Mouse (Mus musculus) midbrain, embryonic 11.5 days (tissue): ENCODE measurements around the gene Uggt2. TPM values are rescaled to one million over a fixed set of nuclear protein-coding genes. Genes with fewer than 3 reads are reported as not detected.
A peak's percentile ranks its signal among the peaks of the same experiment; 100 is the strongest.

Experiments
- ATAC-seq: fragments of 200-750 bp; cut with Nextera tagmentation; 2 replicates; pipeline ENCODE4 v1.8.0; 2017; ENCODE audit warnings: moderate TSS enrichment, moderate library complexity; ENCODE audit not compliant: low FRiP score
- DNase-seq: peaks from one replicate; pipeline ENCODE4 v3.0.0; 2015; ENCODE audit warnings: low spot score; ENCODE audit errors: missing footprints
- H3K27ac ChIP-seq: fragments of 300-500 bp; sonication (generic); 2 replicates; pipeline ENCODE4 v1.5.1; 2014; ENCODE audit warnings: low read depth, low read length
- H3K27me3 ChIP-seq: fragments of 300-500 bp; sonication (generic); 2 replicates; pipeline ENCODE4 v1.6.1; 2014; ENCODE audit warnings: mild to moderate bottlenecking, low read length, moderate library complexity, mixed read lengths; ENCODE audit not compliant: control insufficient read depth, insufficient read depth
- H3K36me3 ChIP-seq: fragments of 300-500 bp; sonication (generic); 2 replicates; pipeline ENCODE4 v1.6.1; 2014; ENCODE audit warnings: mild to moderate bottlenecking, low read length, moderate library complexity, mixed read lengths; ENCODE audit not compliant: control insufficient read depth, insufficient read depth
- H3K4me1 ChIP-seq: fragments of 300-500 bp; sonication (generic); 2 replicates; pipeline ENCODE4 v1.6.1; 2014; ENCODE audit warnings: low read length; ENCODE audit not compliant: control insufficient read depth, insufficient read depth
- H3K4me2 ChIP-seq: fragments of 300-500 bp; sonication (generic); 2 replicates; pipeline ENCODE4 v1.6.1; 2014; ENCODE audit warnings: mild to moderate bottlenecking, moderate library complexity
- H3K4me3 ChIP-seq: fragments of 300-500 bp; sonication (generic); 2 replicates; pipeline ENCODE4 v1.5.1; 2014; ENCODE audit warnings: low read depth, low read length
- H3K9ac ChIP-seq: fragments of 300-500 bp; sonication (generic); 2 replicates; pipeline ENCODE4 v1.6.1; 2014; ENCODE audit warnings: low read length
- H3K9me3 ChIP-seq: fragments of 300-500 bp; sonication (generic); 2 replicates; pipeline ENCODE4 v1.6.1; 2016; ENCODE audit warnings: low read length; ENCODE audit not compliant: control insufficient read depth
- WGBS: fragments of 180-500 bp; shearing (Covaris S2); extraction: QIAGEN DNeasy Blood & Tissue Kit; methylation state at CpG from one replicate; pipeline ENCODE4 v1.1.7; 2014; 5-methylcytosine and 5-hydroxymethylcytosine counted together
- polyA plus RNA-seq: library from polyadenylated mRNA; unstranded; fragments of >200 nt; fragmentation: Nextera tagmentation; extraction: Ambion mirVana; gene quantifications from 2 replicates; pipeline ENCODE4 v1.2.1, GENCODE M21; 2014

The Uggt2 gene
- polyA plus RNA-seq, 1 experiment from 2014 or later: 15.1 TPM

DNA sequence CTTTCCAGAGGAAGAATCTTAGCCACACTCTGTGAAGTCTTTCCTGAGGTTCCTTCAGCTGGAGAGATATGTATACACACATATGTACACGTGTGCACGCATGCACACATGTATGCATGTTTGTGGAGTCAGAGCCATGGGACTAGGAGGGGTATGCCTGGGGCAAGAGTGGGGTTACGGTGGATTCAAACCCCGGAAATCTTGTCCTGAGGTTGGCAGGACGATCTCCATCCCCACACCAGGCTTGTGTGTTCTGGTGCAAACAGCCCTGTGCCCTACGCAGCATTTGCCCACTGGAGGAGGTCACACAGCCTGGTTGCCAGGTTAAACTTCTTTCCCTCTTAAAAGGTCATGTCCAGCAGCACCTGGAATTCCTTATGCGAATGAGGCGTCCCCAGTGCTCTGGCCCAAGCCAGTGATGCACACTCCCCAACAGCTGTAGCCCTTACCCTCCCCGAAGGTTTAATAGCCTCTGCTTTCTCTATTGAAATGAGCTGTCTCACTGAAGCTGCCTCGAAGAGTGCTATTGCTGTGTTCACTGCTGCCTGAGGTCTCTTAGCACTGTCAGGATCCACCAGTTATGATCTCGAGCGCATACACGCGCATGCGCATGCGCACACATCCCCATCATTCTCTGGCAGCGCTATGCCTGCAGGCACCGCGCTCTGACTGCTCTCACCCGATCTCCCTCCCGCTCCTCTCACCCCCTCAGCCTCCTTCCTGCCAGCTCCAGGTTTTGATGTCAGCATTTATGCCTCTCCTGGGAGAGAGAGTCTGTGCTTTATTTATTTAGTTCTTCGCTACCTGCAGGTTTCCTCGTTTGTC, 86.4 kb downstream of the Uggt2 start:
- no peak overlapping the region for H3K27ac ChIP-seq
- H3K4me3 ChIP-seq: no peak overlapping the region
- WGBS: 65% methylated on average over 23 of the region's 23 CpGs
- H3K9me3 ChIP-seq: no peaks in the 10 kb centered on the region
- ATAC-seq: peak; percentile 79
- H3K9ac ChIP-seq: no peak overlapping the region
- peak; percentile 84 for DNase-seq
- H3K36me3 ChIP-seq: peaks cover 2% of the 10 kb centered on the region; the same call in 1 of the 2 replicates
- H3K4me1 ChIP-seq: no peaks in the 10 kb centered on the region
- no peaks in the 10 kb centered on the region for H3K27me3 ChIP-seq
- peak overlapping the region; percentile 8; the same call in 1 of the 2 replicates for H3K4me2 ChIP-seq

DNA sequence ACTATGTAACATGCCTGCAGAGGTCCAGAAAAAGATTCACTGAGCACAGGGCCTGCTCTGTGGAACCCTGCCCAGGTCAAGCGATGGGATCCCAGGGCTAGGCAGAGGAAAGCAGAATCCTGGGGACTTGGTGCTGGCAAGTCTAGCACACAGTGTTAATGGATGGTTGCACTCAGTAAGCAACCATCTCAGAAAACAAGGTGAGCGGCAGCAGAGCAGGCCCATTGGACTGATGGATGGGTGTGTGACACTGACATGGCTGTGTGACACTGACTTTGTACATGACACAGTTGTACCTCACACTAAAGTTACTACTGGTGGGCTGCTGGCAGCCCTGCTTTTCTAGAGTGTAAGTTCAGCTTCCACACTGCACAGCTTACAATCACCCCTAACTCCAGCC, 89.7 kb downstream of the Uggt2 start:
- Histone ChIP-seq H3K9ac (no peak overlapping the region), H3K4me1 (peaks cover 3% of the 10 kb centered on the region; the same call in 1 of the 2 replicates), H3K4me2 (no peak overlapping the region), H3K9me3 (no peaks in the 10 kb centered on the region), H3K36me3 (peaks cover 2% of the 10 kb centered on the region; the same call in 1 of the 2 replicates), H3K4me3 (no peak overlapping the region), H3K27me3 (no peaks in the 10 kb centered on the region), H3K27ac (no peak overlapping the region)
- 90% methylated on average over 2 of the region's 2 CpGs for WGBS
- DNase-seq: peak; percentile 78
- no peak for ATAC-seq

DNA sequence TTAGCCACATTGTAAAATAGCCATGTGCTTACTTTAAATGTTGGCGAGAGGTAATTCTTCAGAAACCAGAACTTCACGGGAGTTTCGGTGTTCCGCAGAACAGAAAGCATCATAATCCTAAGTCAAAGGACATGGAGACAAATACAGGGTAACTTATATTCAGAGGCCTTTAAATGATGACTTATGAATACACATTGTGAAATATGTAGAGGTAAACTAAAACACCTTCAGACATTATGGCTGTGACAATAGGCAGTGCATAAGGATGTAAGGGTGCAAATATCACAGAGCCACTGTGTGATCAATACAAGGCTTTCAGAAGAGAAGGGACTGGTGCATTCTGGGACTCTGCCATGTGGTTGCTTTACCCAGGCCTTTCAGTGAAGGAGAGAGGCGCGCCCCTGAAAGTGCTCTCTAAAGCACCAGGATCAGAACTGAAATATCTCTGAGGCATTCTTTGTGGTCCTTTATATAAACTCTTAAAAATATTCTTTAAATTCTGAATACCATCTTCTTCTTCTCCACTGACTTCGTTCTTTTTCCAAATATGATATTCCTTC, 91.1 kb downstream of the Uggt2 start:
- ATAC-seq (no peak), DNase-seq (peak; percentile 83)
- 53% methylated on average over 7 of the region's 7 CpGs for WGBS
- H3K4me3 ChIP-seq: peak overlapping the region; percentile 44
- H3K4me2 ChIP-seq: peak overlapping the region; percentile 95
- no peak overlapping the region for H3K27ac ChIP-seq
- no peaks in the 10 kb centered on the region for H3K9me3 ChIP-seq
- H3K9ac ChIP-seq: peak overlapping the region; percentile 21; the same call in 1 of the 2 replicates
- peaks cover 3% of the 10 kb centered on the region; the same call in 1 of the 2 replicates for H3K4me1 ChIP-seq
- no peaks in the 10 kb centered on the region for H3K27me3 ChIP-seq
- H3K36me3 ChIP-seq: peaks cover 2% of the 10 kb centered on the region; the same call in 1 of the 2 replicates

DNA sequence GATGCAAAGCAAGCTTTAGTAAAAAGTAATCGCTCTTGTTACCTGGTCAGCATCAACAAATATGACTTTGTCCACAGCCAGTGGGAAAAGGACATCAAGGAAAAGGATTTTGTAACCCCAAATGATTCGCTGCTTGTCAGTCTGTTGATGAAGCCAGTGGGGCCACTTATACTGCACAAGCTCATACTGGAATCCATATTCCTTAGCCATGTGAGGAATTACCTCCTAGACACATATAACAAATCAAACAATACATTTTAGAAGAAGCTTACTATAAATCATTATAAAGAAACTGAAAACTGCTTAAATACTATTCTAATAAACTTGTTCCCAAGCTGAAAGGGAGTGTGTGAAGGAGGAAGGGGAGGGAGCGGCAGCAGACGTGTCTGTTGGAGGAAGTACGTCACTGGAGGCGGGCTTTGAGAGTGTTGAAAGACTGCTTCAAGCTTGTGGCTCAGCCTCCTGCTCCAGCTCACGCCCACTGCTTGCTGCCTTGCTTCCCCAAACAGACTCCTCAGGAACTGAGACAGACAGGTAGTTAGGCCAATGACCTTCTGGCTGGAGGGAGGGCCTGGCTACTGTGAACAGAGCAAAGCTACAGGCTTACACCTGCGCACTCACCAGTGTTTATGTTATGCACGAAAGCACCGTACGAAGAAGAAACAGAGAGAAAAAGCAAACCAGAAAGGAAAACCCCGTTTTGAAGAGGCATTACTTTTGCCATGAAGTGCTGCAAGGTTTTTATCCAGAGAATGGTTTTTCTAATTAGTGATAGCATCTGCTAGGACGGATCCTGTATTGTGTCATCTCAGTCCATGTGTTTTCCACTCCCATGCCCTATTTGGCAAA, 91.9 kb downstream of the Uggt2 start:
- ATAC-seq (peak; percentile 100), DNase-seq (peak; percentile 99)
- H3K4me3 ChIP-seq: peak overlapping the region; percentile 44
- H3K4me2 ChIP-seq: peak overlapping the region; percentile 95
- H3K27me3 ChIP-seq: no peaks in the 10 kb centered on the region
- 1% methylated on average over 13 of the region's 13 CpGs for WGBS
- no peak overlapping the region for H3K27ac ChIP-seq
- H3K9ac ChIP-seq: peak overlapping the region; percentile 65
- H3K9me3 ChIP-seq: no peaks in the 10 kb centered on the region
- H3K4me1 ChIP-seq: peaks cover 3% of the 10 kb centered on the region; the same call in 1 of the 2 replicates
- peaks cover 2% of the 10 kb centered on the region; the same call in 1 of the 2 replicates for H3K36me3 ChIP-seq

DNA sequence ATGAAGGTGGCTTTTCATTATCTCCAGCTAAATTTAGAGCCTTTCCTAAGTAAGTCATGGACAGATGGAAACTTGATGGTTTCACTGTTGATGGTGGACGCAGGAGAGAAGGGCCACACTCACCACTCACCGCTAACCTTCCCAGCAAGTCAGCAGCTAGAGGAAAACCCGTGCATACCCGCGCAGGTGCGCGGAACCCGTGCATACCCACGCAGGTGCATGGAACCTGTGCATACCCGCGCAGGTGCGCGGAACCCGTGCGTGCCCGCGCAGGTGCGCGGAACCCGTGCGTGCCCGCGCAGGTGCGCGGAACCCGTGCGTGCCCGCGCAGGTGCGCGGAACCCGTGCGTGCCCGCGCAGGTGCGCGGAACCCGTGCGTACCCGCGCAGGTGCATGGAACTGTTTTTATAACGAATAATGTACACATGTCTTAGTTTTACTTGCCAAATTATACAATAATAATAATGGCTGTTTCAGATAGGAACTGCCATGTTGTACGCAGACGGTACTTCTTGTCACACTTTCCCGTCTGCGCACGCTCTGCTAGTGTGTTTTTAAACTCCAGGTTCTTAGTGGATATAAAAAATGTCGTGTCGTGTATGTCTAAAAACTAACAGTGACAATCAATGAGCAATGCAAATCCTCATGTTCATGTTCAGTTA, 92.7 kb downstream of the Uggt2 start:
- no peak for ATAC-seq
- H3K9me3 ChIP-seq: no peaks in the 10 kb centered on the region
- peak overlapping the region; percentile 95 for H3K4me2 ChIP-seq
- WGBS: 2% methylated on average over 49 of the region's 49 CpGs
- H3K4me1 ChIP-seq: peaks cover 3% of the 10 kb centered on the region; the same call in 1 of the 2 replicates
- H3K27ac ChIP-seq: no peak overlapping the region
- H3K9ac ChIP-seq: peak overlapping the region; percentile 65
- peak overlapping the region; percentile 44 for H3K4me3 ChIP-seq
- no peaks in the 10 kb centered on the region for H3K36me3 ChIP-seq
- no peaks in the 10 kb centered on the region for H3K27me3 ChIP-seq
- no peak for DNase-seq

DNA sequence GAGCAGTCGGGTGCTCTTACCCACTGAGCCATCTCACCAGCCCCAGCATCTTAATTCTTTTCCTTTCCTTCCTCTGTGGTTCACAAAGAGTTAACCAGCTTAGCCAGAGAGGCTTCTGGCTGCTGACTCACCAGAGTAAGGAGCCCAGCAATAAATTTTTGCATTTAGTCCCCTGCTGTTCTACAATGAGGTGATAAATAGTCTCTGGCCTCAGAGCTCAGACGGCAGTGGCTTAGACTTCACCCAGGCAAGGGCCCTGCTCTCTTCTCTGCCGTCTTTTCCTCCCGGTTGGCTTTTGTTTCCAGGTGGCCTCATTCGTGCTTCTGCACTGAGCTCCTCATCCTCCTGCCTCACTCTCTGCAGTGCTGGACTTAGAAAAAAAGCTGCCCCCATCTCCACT, 93.4 kb downstream of the Uggt2 start:
- WGBS: 18% methylated on average over 5 of the region's 5 CpGs
- Histone ChIP-seq H3K4me3 (no peak overlapping the region), H3K4me1 (peaks cover 3% of the 10 kb centered on the region; the same call in 1 of the 2 replicates), H3K4me2 (no peak overlapping the region), H3K9me3 (no peaks in the 10 kb centered on the region), H3K36me3 (no peaks in the 10 kb centered on the region), H3K9ac (no peak overlapping the region), H3K27ac (no peak overlapping the region), H3K27me3 (no peaks in the 10 kb centered on the region)
- ATAC-seq (no peak), DNase-seq (peak; percentile 84)

- no peak overlapping the region for H3K9ac ChIP-seq
- no peak overlapping the region for H3K4me2 ChIP-seq
- H3K4me1 ChIP-seq: peaks cover 3% of the 10 kb centered on the region; the same call in 1 of the 2 replicates
- no peaks in the 10 kb centered on the region for H3K36me3 ChIP-seq
- no peak overlapping the region for H3K4me3 ChIP-seq
- no peaks in the 10 kb centered on the region for H3K27me3 ChIP-seq
- no peak overlapping the region for H3K27ac ChIP-seq
- ATAC-seq (no peak), DNase-seq (peak; percentile 82)
- no peaks in the 10 kb centered on the region for H3K9me3 ChIP-seq
Observed at GRCm38 (mm10) chr14:119003320-119003719, 95.9 kb downstream of the Uggt2 start.

GRCm38 (mm10) chr14:118995226-118995925, 103.9 kb downstream of the Uggt2 start:
- 92% methylated on average over 9 of the region's 9 CpGs for WGBS
- Histone ChIP-seq H3K4me2 (no peak overlapping the region), H3K9ac (no peak overlapping the region), H3K4me1 (no peaks in the 10 kb centered on the region), H3K27ac (no peak overlapping the region), H3K36me3 (peaks cover 7% of the 10 kb centered on the region), H3K4me3 (no peak overlapping the region), H3K9me3 (no peaks in the 10 kb centered on the region), H3K27me3 (no peaks in the 10 kb centered on the region)
- DNase-seq: peak; percentile 54
- ATAC-seq: no peak
